Mouse (Mus musculus): Measurements from ENCODE around the gene Lrrc8c. TPM values are rescaled to one million over a fixed set of nuclear protein-coding genes. Genes with fewer than 3 reads are reported as not detected.
A peak's percentile ranks its signal among the peaks of the same experiment; 100 is the strongest.

The Lrrc8c gene
- polyA plus RNA-seq, 1 experiment from 2014 or later, result 12.8 TPM

- no peak overlapping the region for H3K4me3 ChIP-seq (ENCODE audit: low read depth, low read length)
- H3K4me1 ChIP-seq (ENCODE audit: control insufficient read depth, insufficient read depth, low read length), result no peaks in the 10 kb centered on the region
- ATAC-seq (ENCODE audit: low FRiP score) (no peak), DNase-seq (ENCODE audit: low spot score, missing footprints) (no peak)
- no peaks in the 10 kb centered on the region for H3K36me3 ChIP-seq (ENCODE audit: control insufficient read depth, insufficient read depth, low read length)
- H3K27me3 ChIP-seq (ENCODE audit: control insufficient read depth, insufficient read depth, low read length), result no peaks in the 10 kb centered on the region
- no peak overlapping the region for H3K9ac ChIP-seq (ENCODE audit: low read length)
- H3K9me3 ChIP-seq (ENCODE audit: control insufficient read depth, low read length), result no peaks in the 10 kb centered on the region
- H3K4me2 ChIP-seq, result no peak overlapping the region
- 92% methylated on average over 5 of the region's 5 CpGs for WGBS
- H3K27ac ChIP-seq (ENCODE audit: low read depth, low read length), result no peak overlapping the region
Observed at GRCm38 (mm10) chr5:105574835-105575234, 55.6 kb downstream of the Lrrc8c start.

GRCm38 (mm10) chr5:105575839-105576238 lies 56.7 kb downstream of the Lrrc8c start:
- H3K4me2 ChIP-seq, result no peak overlapping the region
- H3K36me3 ChIP-seq (ENCODE audit: control insufficient read depth, insufficient read depth, low read length), result no peaks in the 10 kb centered on the region
- H3K27ac ChIP-seq (ENCODE audit: low read depth, low read length), result no peak overlapping the region
- ATAC-seq (ENCODE audit: low FRiP score), result no peak
- no peak for DNase-seq (ENCODE audit: low spot score, missing footprints)
- 74% methylated on average over 6 of the region's 6 CpGs for WGBS
- no peak overlapping the region for H3K4me3 ChIP-seq (ENCODE audit: low read depth, low read length)
- no peak overlapping the region for H3K9ac ChIP-seq (ENCODE audit: low read length)
- H3K4me1 ChIP-seq (ENCODE audit: control insufficient read depth, insufficient read depth, low read length), result no peaks in the 10 kb centered on the region
- no peaks in the 10 kb centered on the region for H3K27me3 ChIP-seq (ENCODE audit: control insufficient read depth, insufficient read depth, low read length)
- H3K9me3 ChIP-seq (ENCODE audit: control insufficient read depth, low read length), result no peaks in the 10 kb centered on the region

GRCm38 (mm10) chr5:105580909-105581308 lies 61.7 kb downstream of the Lrrc8c start:
- H3K27ac ChIP-seq (ENCODE audit: low read depth, low read length), result no peak overlapping the region
- H3K4me1 ChIP-seq (ENCODE audit: control insufficient read depth, insufficient read depth, low read length), result peaks cover 4% of the 10 kb centered on the region; the same call in 1 of the 2 replicates
- H3K27me3 ChIP-seq (ENCODE audit: control insufficient read depth, insufficient read depth, low read length), result no peaks in the 10 kb centered on the region
- H3K9ac ChIP-seq (ENCODE audit: low read length), result no peak overlapping the region
- 93% methylated on average over 10 of the region's 10 CpGs for WGBS
- no peak overlapping the region for H3K4me3 ChIP-seq (ENCODE audit: low read depth, low read length)
- DNase-seq (ENCODE audit: low spot score, missing footprints) (no peak), ATAC-seq (ENCODE audit: low FRiP score) (no peak)
- no peak overlapping the region for H3K4me2 ChIP-seq
- H3K9me3 ChIP-seq (ENCODE audit: control insufficient read depth, low read length), result no peaks in the 10 kb centered on the region
- no peaks in the 10 kb centered on the region for H3K36me3 ChIP-seq (ENCODE audit: control insufficient read depth, insufficient read depth, low read length)

- Histone ChIP-seq H3K4me1 (ENCODE audit: control insufficient read depth, insufficient read depth, low read length) (peaks cover 6% of the 10 kb centered on the region; the same call in 1 of the 2 replicates), H3K4me2 (no peak overlapping the region), H3K9ac (ENCODE audit: low read length) (no peak overlapping the region), H3K4me3 (ENCODE audit: low read depth, low read length) (no peak overlapping the region), H3K27ac (ENCODE audit: low read depth, low read length) (peak overlapping the region; percentile 45), H3K36me3 (ENCODE audit: control insufficient read depth, insufficient read depth, low read length) (no peaks in the 10 kb centered on the region), H3K9me3 (ENCODE audit: control insufficient read depth, low read length) (no peaks in the 10 kb centered on the region), H3K27me3 (ENCODE audit: control insufficient read depth, insufficient read depth, low read length) (no peaks in the 10 kb centered on the region)
- 55% methylated on average over 4 of the region's 4 CpGs for WGBS
- DNase-seq (ENCODE audit: low spot score, missing footprints) (peak; percentile 89), ATAC-seq (ENCODE audit: low FRiP score) (peak; percentile 71; the same call in 1 of the 2 replicates)
Observed at GRCm38 (mm10) chr5:105585929-105586328, 66.7 kb downstream of the Lrrc8c start.

GRCm38 (mm10) chr5:105586655-105587054 lies 67.5 kb downstream of the Lrrc8c start:
- 79% methylated on average over 5 of the region's 5 CpGs for WGBS
- H3K27ac ChIP-seq (ENCODE audit: low read depth, low read length), result no peak overlapping the region
- ATAC-seq (ENCODE audit: low FRiP score), result no peak

GRCm38 (mm10) chr5:105587471-105587870 lies 68.3 kb downstream of the Lrrc8c start:
- Histone ChIP-seq H3K9me3 (ENCODE audit: control insufficient read depth, low read length) (no peaks in the 10 kb centered on the region), H3K27ac (ENCODE audit: low read depth, low read length) (no peak overlapping the region), H3K4me2 (no peak overlapping the region), H3K4me1 (ENCODE audit: control insufficient read depth, insufficient read depth, low read length) (peaks cover 6% of the 10 kb centered on the region; the same call in 1 of the 2 replicates), H3K4me3 (ENCODE audit: low read depth, low read length) (no peak overlapping the region), H3K9ac (ENCODE audit: low read length) (no peak overlapping the region), H3K36me3 (ENCODE audit: control insufficient read depth, insufficient read depth, low read length) (no peaks in the 10 kb centered on the region), H3K27me3 (ENCODE audit: control insufficient read depth, insufficient read depth, low read length) (no peaks in the 10 kb centered on the region)
- no peak for ATAC-seq (ENCODE audit: low FRiP score)
- DNase-seq (ENCODE audit: low spot score, missing footprints), result no peak
- WGBS, result 77% methylated on average over 6 of the region's 6 CpGs

More at GRCm38 (mm10) chr5:105586655-105587054, 67.5 kb downstream of the Lrrc8c start:
- Histone ChIP-seq H3K27me3 (ENCODE audit: control insufficient read depth, insufficient read depth, low read length) (no peaks in the 10 kb centered on the region), H3K4me1 (ENCODE audit: control insufficient read depth, insufficient read depth, low read length) (peaks cover 6% of the 10 kb centered on the region; the same call in 1 of the 2 replicates), H3K9ac (ENCODE audit: low read length) (no peak overlapping the region), H3K4me3 (ENCODE audit: low read depth, low read length) (no peak overlapping the region), H3K36me3 (ENCODE audit: control insufficient read depth, insufficient read depth, low read length) (no peaks in the 10 kb centered on the region), H3K9me3 (ENCODE audit: control insufficient read depth, low read length) (no peaks in the 10 kb centered on the region), H3K4me2 (no peak overlapping the region)
- no peak for DNase-seq (ENCODE audit: low spot score, missing footprints)

- no peaks in the 10 kb centered on the region for H3K9me3 ChIP-seq (ENCODE audit: control insufficient read depth, low read length)
- H3K9ac ChIP-seq (ENCODE audit: low read length), result no peak overlapping the region
- H3K27ac ChIP-seq (ENCODE audit: low read depth, low read length), result no peak overlapping the region
- no peak for ATAC-seq (ENCODE audit: low FRiP score)
- no peak overlapping the region for H3K4me3 ChIP-seq (ENCODE audit: low read depth, low read length)
- H3K4me2 ChIP-seq, result no peak overlapping the region
- DNase-seq (ENCODE audit: low spot score, missing footprints), result no peak
- 90% methylated on average over 4 of the region's 4 CpGs for WGBS
- peaks cover 6% of the 10 kb centered on the region; the same call in 1 of the 2 replicates for H3K4me1 ChIP-seq (ENCODE audit: control insufficient read depth, insufficient read depth, low read length)
- no peaks in the 10 kb centered on the region for H3K36me3 ChIP-seq (ENCODE audit: control insufficient read depth, insufficient read depth, low read length)
- no peaks in the 10 kb centered on the region for H3K27me3 ChIP-seq (ENCODE audit: control insufficient read depth, insufficient read depth, low read length)
Observed at GRCm38 (mm10) chr5:105588683-105589082, 69.5 kb downstream of the Lrrc8c start.

- ATAC-seq (ENCODE audit: low FRiP score) (no peak), DNase-seq (ENCODE audit: low spot score, missing footprints) (no peak)
- Histone ChIP-seq H3K27me3 (ENCODE audit: control insufficient read depth, insufficient read depth, low read length) (no peaks in the 10 kb centered on the region), H3K4me1 (ENCODE audit: control insufficient read depth, insufficient read depth, low read length) (peaks cover 6% of the 10 kb centered on the region; the same call in 1 of the 2 replicates), H3K27ac (ENCODE audit: low read depth, low read length) (no peak overlapping the region), H3K4me2 (no peak overlapping the region), H3K9me3 (ENCODE audit: control insufficient read depth, low read length) (no peaks in the 10 kb centered on the region), H3K9ac (ENCODE audit: low read length) (no peak overlapping the region), H3K4me3 (ENCODE audit: low read depth, low read length) (no peak overlapping the region), H3K36me3 (ENCODE audit: control insufficient read depth, insufficient read depth, low read length) (no peaks in the 10 kb centered on the region)
- 92% methylated on average over 3 of the region's 3 CpGs for WGBS
Observed at GRCm38 (mm10) chr5:105589119-105589518, 69.9 kb downstream of the Lrrc8c start.

- 94% methylated on average over 4 of the region's 4 CpGs for WGBS
- Histone ChIP-seq H3K9ac (ENCODE audit: low read length) (no peak overlapping the region), H3K36me3 (ENCODE audit: control insufficient read depth, insufficient read depth, low read length) (no peaks in the 10 kb centered on the region), H3K27ac (ENCODE audit: low read depth, low read length) (no peak overlapping the region), H3K4me2 (no peak overlapping the region), H3K9me3 (ENCODE audit: control insufficient read depth, low read length) (no peaks in the 10 kb centered on the region), H3K4me3 (ENCODE audit: low read depth, low read length) (no peak overlapping the region), H3K4me1 (ENCODE audit: control insufficient read depth, insufficient read depth, low read length) (no peaks in the 10 kb centered on the region; the same call in 1 of the 2 replicates), H3K27me3 (ENCODE audit: control insufficient read depth, insufficient read depth, low read length) (no peaks in the 10 kb centered on the region)
- ATAC-seq (ENCODE audit: low FRiP score) (no peak), DNase-seq (ENCODE audit: low spot score, missing footprints) (no peak)
Observed at GRCm38 (mm10) chr5:105592396-105592795, 73.2 kb downstream of the Lrrc8c start.
